Mouse (Mus musculus) kidney, embryonic 15.5 days (tissue): ENCODE data around the gene Cd72. TPM values are rescaled to one million over a fixed set of nuclear protein-coding genes. Genes with fewer than 3 reads are reported as not detected.

ENCODE experiments used
- ATAC-seq: fragments of 200-750 bp; cut with Nextera tagmentation; replicated peaks from 2 replicates; pipeline ENCODE4 v1.8.0; 2017; ENCODE audit warnings: moderate TSS enrichment; ENCODE audit not compliant: low FRiP score
- H3K27ac ChIP-seq: fragments of 300-500 bp; sonication (generic); 2 replicates; pipeline ENCODE4 v1.5.1; 2015; ENCODE audit warnings: mild to moderate bottlenecking, inconsistent platforms
- H3K27me3 ChIP-seq: fragments of 300-500 bp; sonication (generic); 2 replicates; pipeline ENCODE4 v1.6.1; 2015; ENCODE audit warnings: inconsistent platforms
- H3K36me3 ChIP-seq: fragments of 300-500 bp; sonication (generic); 2 replicates; pipeline ENCODE4 v1.6.1; 2015; ENCODE audit warnings: inconsistent platforms
- H3K4me1 ChIP-seq: fragments of 300-500 bp; sonication (generic); 2 replicates; pipeline ENCODE4 v1.6.1; 2015; ENCODE audit warnings: inconsistent platforms
- H3K4me2 ChIP-seq: fragments of 300-500 bp; sonication (generic); 2 replicates; pipeline ENCODE4 v1.6.1; 2015; ENCODE audit warnings: moderate library complexity, mild to moderate bottlenecking, inconsistent platforms
- H3K4me3 ChIP-seq: fragments of 300-500 bp; sonication (generic); replicated peaks from 2 replicates; pipeline ENCODE4 v1.5.1; 2015; ENCODE audit warnings: mild to moderate bottlenecking, inconsistent platforms
- H3K9ac ChIP-seq: fragments of 300-500 bp; sonication (generic); 2 replicates; pipeline ENCODE4 v1.6.1; 2015; ENCODE audit warnings: mild to moderate bottlenecking, inconsistent platforms
- H3K9me3 ChIP-seq: fragments of 300-500 bp; sonication (generic); replicated peaks from 2 replicates; pipeline ENCODE4 v1.6.1; 2016; ENCODE audit warnings: inconsistent platforms
- WGBS: fragments of 180-500 bp; shearing (Covaris S2); methylation state at CpG from one replicate; pipeline ENCODE4 v1.1.7; 2015; ENCODE audit warnings: mixed read lengths; 5-methylcytosine and 5-hydroxymethylcytosine counted together
- polyA plus RNA-seq: library from polyadenylated mRNA; unstranded; fragments of >200 nt; fragmentation: Nextera tagmentation; extraction: Ambion mirVana; gene quantifications from 2 replicates; pipeline ENCODE4 v1.2.1, GENCODE M21; 2015

The Cd72 gene
- polyA plus RNA-seq, 1 experiment from 2014 or later = 3.0 TPM

DNA sequence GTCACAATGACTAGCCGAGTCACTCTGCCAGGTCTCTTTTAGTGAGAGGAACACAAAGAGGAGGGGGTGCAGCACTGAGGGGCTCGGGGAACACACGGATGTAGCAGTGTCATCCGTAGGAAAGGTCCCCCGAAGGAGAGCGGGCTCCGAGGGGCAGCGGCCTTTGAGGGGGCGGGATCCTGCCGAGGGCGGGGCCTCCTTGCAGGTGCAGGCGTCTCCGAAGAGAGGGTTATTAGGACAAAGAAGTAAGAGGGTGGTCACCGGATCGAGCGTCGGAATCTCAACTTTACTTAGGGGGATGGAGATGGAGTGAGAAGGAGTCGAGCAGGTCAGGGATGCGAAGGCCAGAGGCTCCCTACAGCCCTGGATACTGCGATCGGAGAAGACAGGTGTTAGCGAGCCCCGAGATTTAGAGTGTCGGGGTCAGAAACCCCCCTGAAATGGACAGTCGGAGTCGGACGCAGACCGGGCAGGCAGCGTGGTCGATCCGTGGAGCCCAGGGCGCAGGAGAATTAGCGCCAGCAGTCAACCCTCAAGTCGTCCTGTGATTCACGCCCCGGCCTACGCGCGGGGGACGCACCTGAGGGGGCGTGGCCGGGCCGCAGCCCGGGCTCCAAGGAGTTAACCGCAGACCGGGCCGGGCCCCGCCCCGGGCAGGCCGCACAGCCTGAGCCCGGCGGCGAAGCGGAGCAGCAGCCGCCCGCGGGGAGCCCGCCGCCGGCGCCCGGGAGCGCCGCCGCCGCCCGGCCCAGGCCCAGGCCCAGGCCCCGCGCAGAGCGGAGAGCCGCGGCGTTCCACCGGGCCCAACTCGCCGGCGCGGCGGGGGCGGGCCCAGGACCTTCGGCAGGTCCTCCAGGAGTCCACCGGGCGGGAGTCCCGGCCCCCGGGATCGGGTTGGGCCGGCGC is 11.7 kb downstream of the Cd72 start:
- Histone ChIP-seq H3K9me3 (no peaks in the 10 kb centered on the region), H3K4me2 (peak overlapping the region; percentile 95), H3K4me3 (peak overlapping the region; percentile 99), H3K27ac (peak overlapping the region; percentile 97), H3K36me3 (peaks cover 30% of the 10 kb centered on the region), H3K9ac (peak overlapping the region; percentile 99), H3K27me3 (no peaks in the 10 kb centered on the region), H3K4me1 (peaks cover 16% of the 10 kb centered on the region)
- peak; percentile 71 for ATAC-seq
- under 1% methylated on average over 77 of the region's 88 CpGs for WGBS

DNA sequence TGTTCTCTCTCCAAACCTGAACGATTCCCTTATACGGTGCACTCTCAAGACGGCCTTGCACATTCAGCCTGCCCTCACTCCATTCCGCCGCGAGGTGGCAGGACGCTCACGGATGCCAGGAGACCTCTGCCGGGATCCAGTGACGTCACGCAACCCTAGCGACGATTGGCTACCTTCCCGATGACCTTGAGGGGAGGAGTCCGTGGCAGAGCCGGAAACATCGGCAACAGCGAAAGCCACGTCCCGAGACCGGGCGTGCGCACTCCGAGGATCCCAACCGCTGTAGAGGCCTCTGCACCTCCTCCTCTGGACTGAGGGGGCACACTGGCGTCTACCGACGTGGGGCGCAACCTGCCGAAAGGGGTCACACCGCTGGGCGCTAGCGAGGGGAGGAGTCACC is 12.4 kb downstream of the Cd72 start:
- WGBS = under 1% methylated on average over 33 of the region's 33 CpGs
- peaks cover 24% of the 10 kb centered on the region for H3K36me3 ChIP-seq
- H3K27me3 ChIP-seq = no peaks in the 10 kb centered on the region
- peak overlapping the region; percentile 99 for H3K4me3 ChIP-seq
- peak overlapping the region; percentile 97 for H3K27ac ChIP-seq
- no peaks in the 10 kb centered on the region for H3K9me3 ChIP-seq
- H3K9ac ChIP-seq = peak overlapping the region; percentile 99
- H3K4me2 ChIP-seq = peak overlapping the region; percentile 95
- peak; percentile 94 for ATAC-seq
- H3K4me1 ChIP-seq = peaks cover 16% of the 10 kb centered on the region

DNA sequence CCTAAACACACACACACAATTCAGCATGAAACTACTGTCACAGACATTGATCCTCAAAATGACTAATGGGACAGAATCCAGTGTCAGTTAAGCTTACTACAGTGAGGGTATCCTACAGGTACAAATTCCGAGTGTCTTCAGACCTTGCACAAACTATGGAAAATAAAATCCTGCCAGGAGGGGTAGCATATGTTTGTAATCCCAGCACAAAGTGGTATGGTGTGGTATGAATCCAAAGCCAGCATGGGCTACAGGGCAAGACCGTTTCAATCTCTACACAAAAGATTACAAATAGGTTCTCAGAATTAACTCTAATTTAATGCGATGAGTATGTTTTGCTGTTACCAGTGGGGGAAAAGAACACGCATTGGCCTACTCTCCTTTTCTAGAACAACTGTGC is 12.8 kb downstream of the Cd72 start, which contains the start of gene Tesk1:
Tesk1 (plus strand) TSS at position 301 of the 400 bp plus-strand sequence.
- Histone ChIP-seq H3K4me3 (peak within 1 kb of the TSS; percentile 99), H3K4me2 (peak within 1 kb of the TSS; percentile 95), H3K27ac (peak within 1 kb of the TSS; percentile 97), H3K9me3 (no peaks in the 10 kb centered on the region), H3K36me3 (peaks cover 19% of the 10 kb centered on the region), H3K9ac (peak within 1 kb of the TSS; percentile 99), H3K4me1 (peaks cover 16% of the 10 kb centered on the region), H3K27me3 (no peaks in the 10 kb centered on the region)
- 22% methylated on average over 4 of the region's 4 CpGs for WGBS
- ATAC-seq = no peak

DNA sequence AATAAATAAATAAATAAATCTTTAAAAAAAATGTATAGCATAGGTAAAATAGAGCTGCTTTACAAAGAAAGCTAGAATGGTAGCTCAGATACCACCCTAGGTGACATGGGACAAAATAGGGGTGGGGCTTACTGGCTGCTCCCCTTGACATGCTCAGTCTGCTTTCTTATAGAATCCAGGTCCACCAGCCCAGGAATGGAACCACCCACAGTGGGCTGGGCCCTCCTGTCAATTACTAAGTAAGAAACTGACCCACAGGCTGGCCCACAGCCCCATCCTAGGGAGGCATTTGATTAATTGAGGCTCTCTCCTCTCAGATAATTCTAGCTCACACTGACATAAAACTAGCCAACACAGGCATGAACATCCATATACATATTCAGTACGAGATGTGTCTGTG is 21.6 kb downstream of the Cd72 start:
- Histone ChIP-seq H3K27me3 (peaks cover 10% of the 10 kb centered on the region), H3K27ac (no peak overlapping the region), H3K9ac (no peak overlapping the region), H3K9me3 (no peaks in the 10 kb centered on the region), H3K4me3 (no peak overlapping the region), H3K36me3 (no peaks in the 10 kb centered on the region), H3K4me1 (peaks cover 20% of the 10 kb centered on the region), H3K4me2 (no peak overlapping the region)
- no peak for ATAC-seq
- 89% methylated on average over 1 of the region's 1 CpGs for WGBS

- 4% methylated on average over 4 of the region's 4 CpGs for WGBS
- Histone ChIP-seq H3K9ac (no peak overlapping the region), H3K27ac (peak overlapping the region; percentile 60; the same call in 1 of the 2 replicates), H3K4me2 (0 out of 2 replicates have a peak overlapping the region, but pooled peaks have one; percentile 19), H3K27me3 (peaks cover 22% of the 10 kb centered on the region), H3K36me3 (no peaks in the 10 kb centered on the region), H3K4me3 (no peak overlapping the region), H3K9me3 (no peaks in the 10 kb centered on the region), H3K4me1 (peaks cover 29% of the 10 kb centered on the region)
- no peak for ATAC-seq
These were observed 22.7 kb downstream of the Cd72 start for GRCm38 (mm10) chr4:43431690-43432089.

DNA sequence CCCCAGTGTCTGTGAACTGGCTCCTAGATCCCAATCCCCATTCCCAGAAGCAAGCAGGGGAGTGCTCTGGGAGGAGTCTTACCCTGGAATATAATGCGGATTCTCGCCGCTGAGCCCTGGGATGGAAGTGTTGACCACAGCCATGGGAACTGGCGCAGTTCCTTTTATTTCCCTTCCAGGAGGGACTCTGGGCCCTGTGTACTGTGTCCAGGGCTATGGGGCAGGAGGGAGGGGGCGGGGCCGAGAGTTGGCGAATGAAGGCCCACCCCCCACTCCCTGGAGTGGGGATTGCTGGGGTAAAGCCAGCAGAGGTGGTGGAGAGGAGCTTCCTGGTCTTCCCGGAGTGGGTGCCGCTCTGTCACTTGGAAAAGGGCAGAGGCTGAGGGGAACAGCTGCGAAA is 25.5 kb downstream of the Cd72 start, which contains the start of gene Fam166b:
Fam166b (minus strand) TSS at position 189 of the 400 bp plus-strand sequence.
- H3K4me2 ChIP-seq = peak within 1 kb of the TSS; percentile 48
- 6% methylated on average over 10 of the region's 10 CpGs for WGBS

DNA sequence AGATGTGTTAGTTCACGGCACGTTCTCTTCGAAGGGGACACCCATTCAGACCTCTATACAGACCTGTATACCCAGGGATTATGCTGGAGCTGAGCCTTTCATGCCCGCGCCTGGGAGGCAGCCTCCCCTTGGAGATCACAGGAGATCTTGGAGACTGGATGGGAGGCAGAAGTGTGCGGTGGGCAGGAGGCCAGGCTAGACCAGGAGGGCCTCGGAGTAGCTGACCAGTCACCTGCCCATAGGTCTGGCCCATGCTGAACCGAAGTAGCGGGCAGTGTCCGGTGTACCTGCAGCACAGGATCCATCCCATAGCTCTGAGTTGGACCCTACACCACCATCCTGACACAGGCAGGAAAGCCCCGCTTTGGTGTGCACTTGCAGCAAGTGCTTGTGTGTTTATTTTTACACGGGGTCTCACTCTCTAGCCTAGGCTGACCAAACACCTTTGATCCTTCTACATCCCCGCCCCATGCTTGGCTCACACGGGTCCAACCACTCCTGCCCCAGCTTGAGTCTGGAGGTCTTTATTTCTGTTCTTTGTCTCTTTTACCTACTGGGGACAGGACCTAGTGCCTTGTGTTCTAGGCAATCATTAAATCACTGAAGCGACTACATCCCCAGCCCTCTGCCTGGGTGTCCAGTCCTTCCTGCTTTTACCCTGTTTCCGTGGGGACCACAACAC is 26.1 kb downstream of the Cd72 start:
- ATAC-seq = 0 out of 2 replicates have a peak, but pooled peaks have one; percentile 10
- Histone ChIP-seq H3K27ac (peak overlapping the region; percentile 25), H3K27me3 (peaks cover 54% of the 10 kb centered on the region), H3K36me3 (peaks cover 34% of the 10 kb centered on the region), H3K9me3 (no peaks in the 10 kb centered on the region), H3K9ac (peak overlapping the region; percentile 31; the same call in 1 of the 2 replicates), H3K4me2 (peak overlapping the region; percentile 48), H3K4me1 (peaks cover 41% of the 10 kb centered on the region), H3K4me3 (peak overlapping the region; percentile 8; the same call in 1 of the 2 replicates)
- 29% methylated on average over 16 of the region's 16 CpGs for WGBS

More for the DNA sequence above, 25.5 kb downstream of the Cd72 start, which contains the start of gene Fam166b:
- peak within 1 kb of the TSS; percentile 31; the same call in 1 of the 2 replicates for H3K9ac ChIP-seq
- H3K36me3 ChIP-seq = peaks cover 27% of the 10 kb centered on the region
- peak within 1 kb of the TSS; percentile 25 for H3K27ac ChIP-seq
- H3K4me1 ChIP-seq = peaks cover 41% of the 10 kb centered on the region
- no peaks in the 10 kb centered on the region for H3K9me3 ChIP-seq
- 0 out of 2 replicates have a peak, but pooled peaks have one; percentile 37 for ATAC-seq
- peak within 1 kb of the TSS; percentile 8 for H3K4me3 ChIP-seq
- peaks cover 49% of the 10 kb centered on the region for H3K27me3 ChIP-seq

DNA sequence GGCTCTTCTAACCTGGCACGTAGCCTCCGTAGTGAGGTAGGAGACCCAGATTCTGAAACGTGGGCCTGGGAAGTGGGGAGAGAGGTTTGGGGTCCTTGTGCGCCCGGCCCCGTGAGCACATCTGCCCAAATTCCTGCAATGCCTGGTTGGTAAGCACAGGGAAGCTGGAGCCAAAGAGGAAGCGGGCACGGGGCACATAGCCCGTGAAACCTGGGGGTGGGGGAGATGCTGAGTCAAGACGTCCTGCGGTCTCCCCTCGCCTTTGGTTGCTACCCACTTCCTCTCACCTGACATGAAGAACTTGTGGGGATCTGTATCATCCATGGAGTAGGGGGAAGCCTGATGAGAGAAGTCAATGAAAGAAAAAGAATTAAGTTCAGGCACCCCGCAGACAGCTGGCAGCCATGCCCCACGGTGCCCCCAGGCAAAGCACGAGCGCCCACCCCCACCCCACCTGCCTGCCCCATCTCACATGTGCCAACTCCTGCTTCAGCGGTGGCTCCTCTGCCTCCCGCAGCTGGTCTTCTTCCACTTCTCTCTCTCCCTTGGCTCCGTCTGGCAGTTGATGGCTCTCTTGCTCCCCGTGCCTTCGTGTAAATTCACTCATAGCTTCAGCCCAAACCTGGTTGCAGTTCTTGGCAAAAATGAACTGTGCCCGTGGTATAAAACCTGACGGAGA is 26.8 kb downstream of the Cd72 start:
- peaks cover 58% of the 10 kb centered on the region for H3K27me3 ChIP-seq

DNA sequence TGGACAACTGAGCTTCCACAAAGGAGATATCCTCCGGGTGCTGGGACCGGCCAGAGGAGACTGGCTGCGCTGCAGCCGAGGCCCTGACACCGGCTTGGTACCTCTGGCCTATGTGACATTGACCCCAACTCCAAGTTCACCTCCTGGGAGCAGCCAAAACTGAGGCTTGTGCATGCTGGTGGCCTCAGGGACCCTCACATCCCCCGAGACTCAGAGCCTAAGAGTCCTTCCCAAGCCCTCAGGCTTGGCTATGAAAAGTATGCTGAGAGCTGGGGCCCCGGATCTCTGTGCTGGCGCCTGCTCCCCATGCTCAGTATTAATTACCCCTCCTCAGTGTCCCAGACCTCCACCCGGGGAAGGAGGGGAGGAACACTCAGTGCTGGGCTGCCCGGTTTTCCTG is 27.9 kb downstream of the Cd72 start:
- peaks cover 52% of the 10 kb centered on the region for H3K36me3 ChIP-seq
- 58% methylated on average over 10 of the region's 10 CpGs for WGBS
- peaks cover 40% of the 10 kb centered on the region for H3K4me1 ChIP-seq
- peaks cover 58% of the 10 kb centered on the region for H3K27me3 ChIP-seq
- H3K27ac ChIP-seq = no peak overlapping the region
- no peaks in the 10 kb centered on the region for H3K9me3 ChIP-seq
- H3K4me3 ChIP-seq = no peak overlapping the region
- no peak for ATAC-seq
- no peak overlapping the region for H3K4me2 ChIP-seq
- no peak overlapping the region for H3K9ac ChIP-seq

More for the DNA sequence above, 26.8 kb downstream of the Cd72 start:
- Histone ChIP-seq H3K4me1 (peaks cover 41% of the 10 kb centered on the region), H3K36me3 (peaks cover 40% of the 10 kb centered on the region), H3K27ac (no peak overlapping the region), H3K4me2 (peak overlapping the region; percentile 48), H3K4me3 (no peak overlapping the region), H3K9ac (no peak overlapping the region), H3K9me3 (no peaks in the 10 kb centered on the region)
- 27% methylated on average over 23 of the region's 23 CpGs for WGBS
- no peak for ATAC-seq

GRCm38 (mm10) chr4:43425648-43426380 is 28.6 kb downstream of the Cd72 start:
- H3K36me3 ChIP-seq = peaks cover 56% of the 10 kb centered on the region
- no peak overlapping the region for H3K9ac ChIP-seq
- peak overlapping the region; percentile 32 for H3K4me2 ChIP-seq
- peaks cover 40% of the 10 kb centered on the region for H3K4me1 ChIP-seq
- WGBS = 32% methylated on average over 31 of the region's 31 CpGs
- no peak overlapping the region for H3K27ac ChIP-seq
- H3K27me3 ChIP-seq = peaks cover 58% of the 10 kb centered on the region
- 0 out of 2 replicates have a peak overlapping the region, but pooled peaks have one; percentile 7 for H3K4me3 ChIP-seq
- no peak; the same call in 1 of the 2 replicates for ATAC-seq
- H3K9me3 ChIP-seq = no peaks in the 10 kb centered on the region

DNA sequence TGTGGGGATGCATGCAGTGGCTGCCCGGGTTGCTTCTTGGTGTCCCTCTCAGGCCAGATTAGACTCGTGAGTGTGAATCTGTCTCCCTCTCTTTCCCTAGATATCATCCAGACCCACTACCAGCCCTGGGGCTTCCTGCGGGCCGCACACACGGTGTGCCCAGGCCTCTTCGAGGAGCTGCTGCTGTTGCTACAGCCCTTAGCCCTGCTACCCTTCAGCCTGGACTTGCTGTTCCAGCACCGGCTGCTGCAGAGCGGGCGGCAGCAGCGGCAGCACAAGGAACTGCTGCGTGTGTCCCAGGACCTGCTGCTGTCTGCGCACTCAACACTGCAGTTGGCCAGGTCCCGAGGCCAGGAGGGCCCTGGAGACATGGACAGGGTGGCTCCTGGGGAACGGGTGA is 29.2 kb downstream of the Cd72 start:
- H3K4me2 ChIP-seq = peak overlapping the region; percentile 32
- H3K4me3 ChIP-seq = 0 out of 2 replicates have a peak overlapping the region, but pooled peaks have one; percentile 7
- H3K4me1 ChIP-seq = peaks cover 40% of the 10 kb centered on the region
- H3K9me3 ChIP-seq = no peaks in the 10 kb centered on the region
- WGBS = 38% methylated on average over 14 of the region's 14 CpGs
- peaks cover 56% of the 10 kb centered on the region for H3K36me3 ChIP-seq
- peaks cover 58% of the 10 kb centered on the region for H3K27me3 ChIP-seq
- no peak overlapping the region for H3K27ac ChIP-seq
- ATAC-seq = no peak
- H3K9ac ChIP-seq = no peak overlapping the region
